Mouse (Mus musculus): ENCODE results near the gene Gm10134. TPM values are rescaled to one million over a fixed set of nuclear protein-coding genes. Genes with fewer than 3 reads are reported as not detected.

The Gm10134 gene
- polyA plus RNA-seq, 1 experiment from 2014 or later: 1.7 TPM

DNA sequence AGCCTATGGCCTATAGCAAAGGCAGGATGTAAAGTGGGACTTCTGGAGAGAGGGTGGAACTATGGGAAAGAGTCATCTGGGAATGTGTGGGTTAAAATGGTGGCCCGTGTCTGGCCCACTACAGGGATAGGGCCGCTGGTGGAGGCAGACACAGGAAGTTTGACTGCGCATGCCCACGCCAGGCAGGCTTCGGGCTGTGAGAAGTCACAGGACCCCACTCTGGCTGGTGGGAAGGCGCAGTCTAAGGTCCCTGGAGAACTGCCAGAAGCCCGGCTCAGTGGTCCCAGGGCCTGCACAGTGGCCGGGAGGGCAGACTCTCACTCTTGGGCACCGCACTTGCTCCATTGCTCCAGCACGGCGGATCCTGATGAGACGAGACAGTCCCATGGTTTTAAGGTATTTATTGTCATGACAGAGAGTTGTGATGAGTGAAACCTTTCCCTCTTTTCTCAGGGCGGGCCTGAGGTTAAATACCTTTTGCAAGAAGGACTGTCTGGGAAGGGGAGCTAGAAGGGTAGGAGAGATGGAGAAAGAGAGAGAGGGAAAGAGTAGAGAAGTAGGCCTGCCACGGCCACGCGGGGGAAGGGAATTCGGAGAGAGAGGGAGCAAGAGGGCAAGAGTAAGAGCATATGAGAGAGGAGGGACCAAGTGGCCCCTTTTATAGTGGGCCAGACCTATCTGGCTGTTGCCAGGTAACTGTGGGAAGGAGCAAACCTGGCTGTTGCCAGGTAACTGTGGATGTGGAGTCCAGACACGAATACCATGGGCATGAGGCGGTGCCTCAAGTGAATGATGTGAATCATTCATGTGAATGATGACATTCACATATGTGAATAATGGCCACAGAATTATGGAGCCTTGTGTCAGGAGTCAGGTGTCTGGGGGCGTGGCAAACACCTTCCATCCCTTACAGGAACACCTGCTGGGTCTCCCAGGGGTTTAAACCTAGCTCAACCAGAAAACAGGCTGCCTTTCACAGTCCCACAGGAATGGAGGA is 26.4 kb upstream of the Gm10134 start:
- H3K4me2 ChIP-seq (replicated peaks): no peak overlapping the region
- ATAC-seq (ENCODE audit: insufficient number of reproducible peaks, low FRiP score, low TSS enrichment, low read depth): peak; percentile 57
- H3K36me3 ChIP-seq: no peaks in the 10 kb centered on the region
- no peaks in the 10 kb centered on the region for H3K9me3 ChIP-seq (replicated peaks)
- H3K27ac ChIP-seq (replicated peaks): no peak overlapping the region
- H3K9ac ChIP-seq: no peak overlapping the region
- WGBS: 69% methylated on average over 20 of the region's 20 CpGs
- no peaks in the 10 kb centered on the region for H3K4me1 ChIP-seq
- H3K4me3 ChIP-seq (replicated peaks): no peak overlapping the region
- H3K27me3 ChIP-seq: no peaks in the 10 kb centered on the region

GRCm38 (mm10) chr2:28483861-28484260 is 22.0 kb upstream of the Gm10134 start:
- no peak for ATAC-seq (ENCODE audit: insufficient number of reproducible peaks, low FRiP score, low TSS enrichment, low read depth)
- no peak overlapping the region for H3K27ac ChIP-seq (replicated peaks)
- no peaks in the 10 kb centered on the region for H3K4me1 ChIP-seq
- no peak overlapping the region for H3K4me3 ChIP-seq (replicated peaks)
- no peak overlapping the region for H3K9ac ChIP-seq
- 78% methylated on average over 2 of the region's 2 CpGs for whole genome bisulfite sequencing
- H3K4me2 ChIP-seq (replicated peaks): no peak overlapping the region
- H3K9me3 ChIP-seq (replicated peaks): no peaks in the 10 kb centered on the region
- no peaks in the 10 kb centered on the region for H3K36me3 ChIP-seq
- H3K27me3 ChIP-seq: no peaks in the 10 kb centered on the region

- 85% methylated on average over 2 of the region's 2 CpGs for WGBS
- H3K36me3 ChIP-seq: no peaks in the 10 kb centered on the region
- H3K27me3 ChIP-seq: no peaks in the 10 kb centered on the region
- no peak overlapping the region for H3K9ac ChIP-seq
- no peaks in the 10 kb centered on the region; the same call in 1 of the 2 replicates for H3K4me1 ChIP-seq
- H3K4me3 ChIP-seq (replicated peaks): no peak overlapping the region
- H3K27ac ChIP-seq (replicated peaks): no peak overlapping the region
- no peak for ATAC-seq (ENCODE audit: insufficient number of reproducible peaks, low FRiP score, low TSS enrichment, low read depth)
- no peaks in the 10 kb centered on the region for H3K9me3 ChIP-seq (replicated peaks)
- H3K4me2 ChIP-seq (replicated peaks): no peak overlapping the region
Measured at GRCm38 (mm10) chr2:28494521-28494920, 11.4 kb upstream of the Gm10134 start.

DNA sequence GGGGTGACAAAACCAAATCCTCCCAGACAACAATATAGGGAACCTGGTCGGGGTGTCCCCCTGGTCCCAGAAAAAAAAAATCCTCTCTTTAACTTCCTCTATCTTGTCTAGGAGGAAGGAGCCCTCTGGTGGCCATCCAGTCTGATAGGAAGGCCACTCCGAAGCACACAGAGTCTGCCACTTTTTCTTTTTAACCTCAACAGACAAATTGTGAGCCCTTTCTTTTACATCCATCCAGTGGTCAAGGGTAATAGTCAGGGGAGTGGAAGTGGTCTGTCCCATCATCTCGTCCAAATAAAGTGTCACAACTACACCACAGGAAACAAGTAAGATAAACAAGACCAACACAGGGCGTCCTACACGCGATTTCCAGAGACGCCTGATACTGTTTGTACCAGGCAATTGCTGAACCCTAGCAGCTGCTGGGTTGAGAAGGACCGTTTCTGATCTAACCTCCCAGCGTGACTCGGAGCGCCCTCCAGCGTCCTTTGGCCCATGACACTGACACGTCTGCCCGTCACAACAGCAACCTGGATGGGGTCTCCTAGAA is 10.6 kb upstream of the Gm10134 start:
- no peak for ATAC-seq (ENCODE audit: insufficient number of reproducible peaks, low FRiP score, low TSS enrichment, low read depth)
- no peaks in the 10 kb centered on the region; the same call in 1 of the 2 replicates for H3K4me1 ChIP-seq
- no peak overlapping the region for H3K4me3 ChIP-seq (replicated peaks)
- H3K9ac ChIP-seq: no peak overlapping the region
- no peak overlapping the region for H3K27ac ChIP-seq (replicated peaks)
- H3K27me3 ChIP-seq: no peaks in the 10 kb centered on the region
- H3K4me2 ChIP-seq (replicated peaks): no peak overlapping the region
- H3K36me3 ChIP-seq: no peaks in the 10 kb centered on the region
- H3K9me3 ChIP-seq (replicated peaks): no peaks in the 10 kb centered on the region
- 82% methylated on average over 14 of the region's 14 CpGs for WGBS

- Histone ChIP-seq H3K4me3 (replicated peaks) (no peak overlapping the region), H3K4me2 (replicated peaks) (no peak overlapping the region), H3K4me1 (no peaks in the 10 kb centered on the region; the same call in 1 of the 2 replicates), H3K9ac (no peak overlapping the region), H3K36me3 (no peaks in the 10 kb centered on the region), H3K27me3 (no peaks in the 10 kb centered on the region), H3K27ac (replicated peaks) (no peak overlapping the region), H3K9me3 (replicated peaks) (no peaks in the 10 kb centered on the region)
- ATAC-seq (ENCODE audit: insufficient number of reproducible peaks, low FRiP score, low TSS enrichment, low read depth): no peak
- WGBS: 76% methylated on average over 16 of the region's 16 CpGs
Measured at GRCm38 (mm10) chr2:28495801-28496595, 9.9 kb upstream of the Gm10134 start.

GRCm38 (mm10) chr2:28496671-28497070 is 9.2 kb upstream of the Gm10134 start, which contains the start of gene Gbgt1:
Gene Gbgt1, plus strand, starts transcription at chr2:28496891.
- Histone ChIP-seq H3K4me1 (no peaks in the 10 kb centered on the region; the same call in 1 of the 2 replicates), H3K4me2 (replicated peaks) (no peak within 1 kb of the TSS), H3K4me3 (replicated peaks) (no peak within 1 kb of the TSS), H3K36me3 (no peaks in the 10 kb centered on the region), H3K9me3 (replicated peaks) (no peaks in the 10 kb centered on the region), H3K27me3 (no peaks in the 10 kb centered on the region), H3K27ac (replicated peaks) (no peak within 1 kb of the TSS), H3K9ac (no peak within 1 kb of the TSS)
- no peak; the same call in 1 of the 2 replicates for ATAC-seq (ENCODE audit: insufficient number of reproducible peaks, low FRiP score, low TSS enrichment, low read depth)
- 70% methylated on average over 5 of the region's 5 CpGs for WGBS

- no peak for ATAC-seq (ENCODE audit: insufficient number of reproducible peaks, low FRiP score, low TSS enrichment, low read depth)
- no peaks in the 10 kb centered on the region for H3K9me3 ChIP-seq (replicated peaks)
- no peak overlapping the region for H3K4me2 ChIP-seq (replicated peaks)
- H3K27me3 ChIP-seq: no peaks in the 10 kb centered on the region
- H3K36me3 ChIP-seq: no peaks in the 10 kb centered on the region
- H3K9ac ChIP-seq: no peak overlapping the region
- H3K4me1 ChIP-seq: no peaks in the 10 kb centered on the region; the same call in 1 of the 2 replicates
- WGBS: 80% methylated on average over 5 of the region's 5 CpGs
- H3K4me3 ChIP-seq (replicated peaks): no peak overlapping the region
- H3K27ac ChIP-seq (replicated peaks): no peak overlapping the region
Measured at GRCm38 (mm10) chr2:28497561-28497960, 8.3 kb upstream of the Gm10134 start.

- H3K4me2 ChIP-seq (replicated peaks): no peak overlapping the region
- no peaks in the 10 kb centered on the region for H3K9me3 ChIP-seq (replicated peaks)
- no peaks in the 10 kb centered on the region for H3K36me3 ChIP-seq
- H3K27ac ChIP-seq (replicated peaks): no peak overlapping the region
- H3K4me1 ChIP-seq: no peaks in the 10 kb centered on the region; the same call in 1 of the 2 replicates
- no peak overlapping the region for H3K9ac ChIP-seq
- ATAC-seq (ENCODE audit: insufficient number of reproducible peaks, low FRiP score, low TSS enrichment, low read depth): no peak
- H3K27me3 ChIP-seq: no peaks in the 10 kb centered on the region
- WGBS: 73% methylated on average over 4 of the region's 4 CpGs
- H3K4me3 ChIP-seq (replicated peaks): no peak overlapping the region
Measured at GRCm38 (mm10) chr2:28498431-28498830, 7.5 kb upstream of the Gm10134 start.

DNA sequence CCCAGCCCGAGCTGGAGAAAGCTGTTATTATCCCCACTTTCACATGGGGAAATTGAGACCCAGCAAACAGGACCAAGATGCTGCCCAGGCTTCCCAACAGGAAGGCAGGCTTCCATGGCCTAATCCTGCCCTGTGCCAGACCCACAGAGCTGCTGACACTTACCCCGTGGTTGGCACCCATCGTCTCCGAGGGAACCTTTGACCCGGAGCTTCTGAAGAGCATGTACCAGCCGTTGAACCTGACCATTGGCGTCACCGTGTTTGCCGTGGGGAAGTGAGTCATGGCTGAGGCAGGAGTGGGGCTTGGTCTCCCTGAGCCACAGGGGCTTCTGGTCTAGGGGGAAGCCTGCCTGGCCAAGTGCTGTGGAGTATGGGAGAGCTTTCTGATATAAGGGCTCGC is 2.9 kb upstream of the Gm10134 start:
- no peak overlapping the region for H3K9ac ChIP-seq
- no peaks in the 10 kb centered on the region for H3K9me3 ChIP-seq (replicated peaks)
- ATAC-seq (ENCODE audit: insufficient number of reproducible peaks, low FRiP score, low TSS enrichment, low read depth): no peak
- H3K4me3 ChIP-seq (replicated peaks): no peak overlapping the region
- no peaks in the 10 kb centered on the region for H3K4me1 ChIP-seq
- H3K36me3 ChIP-seq: no peaks in the 10 kb centered on the region
- no peaks in the 10 kb centered on the region for H3K27me3 ChIP-seq
- no peak overlapping the region for H3K4me2 ChIP-seq (replicated peaks)
- WGBS: 87% methylated on average over 10 of the region's 10 CpGs
- no peak overlapping the region for H3K27ac ChIP-seq (replicated peaks)

DNA sequence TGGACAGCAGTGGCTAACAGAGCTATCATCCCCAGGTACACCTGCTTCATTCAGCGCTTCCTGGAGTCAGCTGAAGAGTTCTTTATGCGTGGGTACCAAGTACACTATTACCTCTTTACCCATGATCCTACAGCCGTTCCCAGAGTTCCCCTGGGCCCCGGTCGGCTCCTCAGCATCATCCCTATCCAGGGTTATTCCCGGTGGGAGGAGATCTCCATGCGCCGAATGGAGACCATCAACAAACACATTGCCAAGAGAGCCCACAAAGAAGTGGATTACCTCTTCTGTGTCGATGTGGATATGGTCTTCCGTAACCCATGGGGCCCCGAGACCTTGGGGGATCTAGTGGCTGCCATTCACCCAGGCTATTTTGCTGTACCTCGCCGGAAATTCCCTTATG is 1.2 kb upstream of the Gm10134 start:
- Histone ChIP-seq H3K9me3 (replicated peaks) (no peaks in the 10 kb centered on the region), H3K4me2 (replicated peaks) (no peak overlapping the region), H3K4me3 (replicated peaks) (no peak overlapping the region), H3K9ac (no peak overlapping the region), H3K36me3 (no peaks in the 10 kb centered on the region), H3K4me1 (no peaks in the 10 kb centered on the region), H3K27me3 (no peaks in the 10 kb centered on the region), H3K27ac (replicated peaks) (no peak overlapping the region)
- ATAC-seq (ENCODE audit: insufficient number of reproducible peaks, low FRiP score, low TSS enrichment, low read depth): no peak
- 88% methylated on average over 13 of the region's 13 CpGs for WGBS

GRCm38 (mm10) chr2:28506291-28506690 is 396 bp downstream of the Gm10134 start:
- no peaks in the 10 kb centered on the region for H3K36me3 ChIP-seq
- no peak overlapping the region for H3K9ac ChIP-seq
- 71% methylated on average over 6 of the region's 6 CpGs for WGBS
- H3K27me3 ChIP-seq: no peaks in the 10 kb centered on the region
- H3K4me1 ChIP-seq: no peaks in the 10 kb centered on the region
- no peak overlapping the region for H3K4me3 ChIP-seq (replicated peaks)
- no peak for ATAC-seq (ENCODE audit: insufficient number of reproducible peaks, low FRiP score, low TSS enrichment, low read depth)
- no peak overlapping the region for H3K4me2 ChIP-seq (replicated peaks)
- H3K9me3 ChIP-seq (replicated peaks): no peaks in the 10 kb centered on the region
- H3K27ac ChIP-seq (replicated peaks): no peak overlapping the region
